Mouse (Mus musculus): ENCODE measurements around the gene Tmem223. TPM values are rescaled to one million over a fixed set of nuclear protein-coding genes. Genes with fewer than 3 reads are reported as not detected.

Gene Tmem223
- polyA plus RNA-seq (2015; fragmentation: Nextera tagmentation; extraction: Ambion mirVana) = 230 and 247 TPM in 2 replicates

- no peaks in the 10 kb centered on the region for H3K9me3 ChIP-seq (ENCODE audit: control insufficient read depth, low read length)
- H3K36me3 ChIP-seq (ENCODE audit: control insufficient read depth, insufficient read depth) = peaks cover 44% of the 10 kb centered on the region
- H3K4me3 ChIP-seq (replicated peaks; ENCODE audit: low read length) = peak within 1 kb of the TSS; percentile 78
- peak; percentile 41 for ATAC-seq
- H3K4me1 ChIP-seq (replicated peaks; ENCODE audit: control insufficient read depth, insufficient read depth, low read length) = peaks cover 33% of the 10 kb centered on the region
- H3K27me3 ChIP-seq (replicated peaks; ENCODE audit: control insufficient read depth, insufficient read depth, low read length) = no peaks in the 10 kb centered on the region
- peak within 1 kb of the TSS; percentile 90 for H3K27ac ChIP-seq (ENCODE audit: low read length)
- peak within 1 kb of the TSS; percentile 88 for H3K9ac ChIP-seq (replicated peaks; ENCODE audit: low read depth, low read length)
- 17% methylated on average over 29 of the region's 29 CpGs for WGBS
- peak within 1 kb of the TSS; percentile 55 for H3K4me2 ChIP-seq (ENCODE audit: low read length)
These were observed at the start of gene Tmem223 for GRCm38 (mm10) chr19:8770567-8771270. Gene Tmem223 (plus strand): TSS chr19:8770996.

DNA sequence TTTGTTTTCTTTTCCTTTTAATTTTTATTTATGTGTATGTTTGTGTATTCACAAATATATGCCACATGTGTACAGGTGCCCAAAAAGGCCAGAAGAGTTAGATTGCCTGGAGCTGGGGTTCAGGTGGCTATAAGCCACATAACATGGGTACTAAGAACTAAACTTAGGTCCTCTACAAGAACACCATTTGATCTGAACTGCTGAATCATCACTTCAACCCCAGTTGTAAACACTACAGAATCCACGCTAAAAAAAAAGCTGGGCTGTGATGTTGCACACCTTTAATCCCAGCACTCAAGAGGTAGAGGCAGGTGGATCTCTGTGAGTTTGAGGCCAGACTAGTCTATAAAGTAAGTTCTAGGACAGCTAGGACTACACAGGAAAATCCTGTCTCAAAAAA lies 49.4 kb upstream of the Tmem223 start:
- Histone ChIP-seq H3K4me3 (replicated peaks; ENCODE audit: low read length) (no peak overlapping the region), H3K27ac (ENCODE audit: low read length) (no peak overlapping the region), H3K9ac (replicated peaks; ENCODE audit: low read depth, low read length) (no peak overlapping the region), H3K4me2 (ENCODE audit: low read length) (no peak overlapping the region), H3K9me3 (ENCODE audit: control insufficient read depth, low read length) (no peaks in the 10 kb centered on the region), H3K4me1 (replicated peaks; ENCODE audit: control insufficient read depth, insufficient read depth, low read length) (peaks cover 33% of the 10 kb centered on the region), H3K27me3 (replicated peaks; ENCODE audit: control insufficient read depth, insufficient read depth, low read length) (no peaks in the 10 kb centered on the region), H3K36me3 (ENCODE audit: control insufficient read depth, insufficient read depth) (peaks cover 17% of the 10 kb centered on the region)
- no peak for ATAC-seq
- WGBS = 74% methylated on average over 1 of the region's 1 CpGs

DNA sequence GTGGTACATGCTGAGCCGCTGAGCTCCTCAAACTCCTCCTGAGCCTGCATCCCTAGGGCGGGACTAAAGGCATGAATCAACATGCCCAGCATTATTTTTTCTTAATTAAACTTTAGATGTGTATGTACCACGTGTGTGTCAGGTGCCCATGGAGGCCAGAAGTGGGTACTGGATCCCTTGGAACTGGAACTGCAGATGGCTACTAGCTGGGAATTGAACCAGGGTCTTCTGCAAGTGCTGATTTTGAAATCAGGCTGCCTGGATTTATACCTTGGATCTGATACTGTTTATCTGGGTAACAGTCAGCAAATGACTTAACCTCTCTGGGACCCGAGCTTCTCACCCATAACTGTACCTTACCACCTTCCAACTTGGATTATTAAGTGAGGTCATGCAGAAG lies 48.8 kb upstream of the Tmem223 start:
- no peaks in the 10 kb centered on the region for H3K9me3 ChIP-seq (ENCODE audit: control insufficient read depth, low read length)
- ATAC-seq = no peak
- peak overlapping the region; percentile 96 for H3K9ac ChIP-seq (replicated peaks; ENCODE audit: low read depth, low read length)
- 65% methylated on average over 4 of the region's 4 CpGs for WGBS
- H3K27ac ChIP-seq (ENCODE audit: low read length) = no peak overlapping the region
- peaks cover 33% of the 10 kb centered on the region for H3K4me1 ChIP-seq (replicated peaks; ENCODE audit: control insufficient read depth, insufficient read depth, low read length)
- peak overlapping the region; percentile 81 for H3K4me2 ChIP-seq (ENCODE audit: low read length)
- H3K36me3 ChIP-seq (ENCODE audit: control insufficient read depth, insufficient read depth) = peaks cover 23% of the 10 kb centered on the region
- no peaks in the 10 kb centered on the region for H3K27me3 ChIP-seq (replicated peaks; ENCODE audit: control insufficient read depth, insufficient read depth, low read length)
- H3K4me3 ChIP-seq (replicated peaks; ENCODE audit: low read length) = peak overlapping the region; percentile 60

GRCm38 (mm10) chr19:8722559-8722906 lies 48.3 kb upstream of the Tmem223 start:
- Histone ChIP-seq H3K36me3 (ENCODE audit: control insufficient read depth, insufficient read depth) (peaks cover 24% of the 10 kb centered on the region), H3K4me3 (replicated peaks; ENCODE audit: low read length) (peak overlapping the region; percentile 60), H3K4me2 (ENCODE audit: low read length) (peak overlapping the region; percentile 81), H3K27ac (ENCODE audit: low read length) (peak overlapping the region; percentile 98), H3K9me3 (ENCODE audit: control insufficient read depth, low read length) (no peaks in the 10 kb centered on the region), H3K27me3 (replicated peaks; ENCODE audit: control insufficient read depth, insufficient read depth, low read length) (no peaks in the 10 kb centered on the region), H3K9ac (replicated peaks; ENCODE audit: low read depth, low read length) (peak overlapping the region; percentile 96), H3K4me1 (replicated peaks; ENCODE audit: control insufficient read depth, insufficient read depth, low read length) (peaks cover 33% of the 10 kb centered on the region)
- WGBS = 2% methylated on average over 5 of the region's 5 CpGs
- ATAC-seq = peak; percentile 16

GRCm38 (mm10) chr19:8722907-8723573 lies 47.8 kb upstream of the Tmem223 start, which contains the start of gene Slc3a2:
Gene Slc3a2 (minus strand): TSS chr19:8723369.
- peak within 1 kb of the TSS; percentile 94 for H3K4me2 ChIP-seq (ENCODE audit: low read length)
- H3K9me3 ChIP-seq (ENCODE audit: control insufficient read depth, low read length) = no peaks in the 10 kb centered on the region
- peak within 1 kb of the TSS; percentile 98 for H3K27ac ChIP-seq (ENCODE audit: low read length)
- peak within 1 kb of the TSS; percentile 96 for H3K9ac ChIP-seq (replicated peaks; ENCODE audit: low read depth, low read length)
- under 1% methylated on average over 50 of the region's 50 CpGs for WGBS
- H3K36me3 ChIP-seq (ENCODE audit: control insufficient read depth, insufficient read depth) = peaks cover 24% of the 10 kb centered on the region
- peaks cover 33% of the 10 kb centered on the region for H3K4me1 ChIP-seq (replicated peaks; ENCODE audit: control insufficient read depth, insufficient read depth, low read length)
- H3K27me3 ChIP-seq (replicated peaks; ENCODE audit: control insufficient read depth, insufficient read depth, low read length) = no peaks in the 10 kb centered on the region
- peak; percentile 98 for ATAC-seq
- H3K4me3 ChIP-seq (replicated peaks; ENCODE audit: low read length) = peak within 1 kb of the TSS; percentile 60

DNA sequence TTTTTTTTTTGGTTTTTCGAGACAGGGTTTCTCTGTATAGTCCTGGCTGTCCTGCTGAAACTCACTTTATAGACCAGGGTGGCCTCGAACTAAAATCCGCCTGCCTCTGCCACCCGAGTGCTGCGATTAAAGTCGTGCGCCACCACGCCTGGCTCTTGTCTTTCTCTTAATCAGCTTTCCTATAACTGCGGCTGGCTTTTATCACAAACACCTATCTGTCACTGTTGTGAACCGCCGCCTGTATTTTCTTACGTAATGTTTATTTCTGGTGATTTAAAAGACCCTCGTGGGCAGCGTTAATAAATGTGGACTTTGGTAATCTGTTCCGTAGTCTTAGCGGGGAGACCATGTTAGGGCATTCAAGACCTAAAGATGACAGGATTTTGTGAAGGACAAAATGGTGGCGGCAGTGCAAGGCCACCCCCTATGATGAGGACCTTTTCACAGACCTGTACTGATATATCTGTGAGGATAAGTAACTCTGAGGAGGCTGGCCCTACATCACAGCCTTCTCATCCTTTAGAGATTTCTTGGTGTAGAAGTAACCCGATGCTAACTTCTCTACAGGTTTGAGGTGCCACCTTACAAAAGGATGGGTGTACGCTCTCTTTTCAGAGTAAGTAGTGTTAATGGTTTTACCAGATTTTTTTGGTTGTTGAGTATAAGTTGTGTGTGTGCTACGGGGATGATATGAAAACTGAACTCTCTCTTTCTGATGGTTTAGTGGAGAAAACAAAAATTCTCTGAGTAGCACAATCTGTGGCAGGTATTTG lies 47.0 kb upstream of the Tmem223 start:
- Histone ChIP-seq H3K27ac (ENCODE audit: low read length) (peak overlapping the region; percentile 46), H3K4me1 (replicated peaks; ENCODE audit: control insufficient read depth, insufficient read depth, low read length) (peaks cover 33% of the 10 kb centered on the region), H3K9me3 (ENCODE audit: control insufficient read depth, low read length) (no peaks in the 10 kb centered on the region), H3K4me3 (replicated peaks; ENCODE audit: low read length) (peak overlapping the region; percentile 60), H3K4me2 (ENCODE audit: low read length) (peak overlapping the region; percentile 94), H3K36me3 (ENCODE audit: control insufficient read depth, insufficient read depth) (peaks cover 24% of the 10 kb centered on the region), H3K9ac (replicated peaks; ENCODE audit: low read depth, low read length) (peak overlapping the region; percentile 77), H3K27me3 (replicated peaks; ENCODE audit: control insufficient read depth, insufficient read depth, low read length) (no peaks in the 10 kb centered on the region)
- no peak for ATAC-seq
- under 1% methylated on average over 20 of the region's 20 CpGs for WGBS

DNA sequence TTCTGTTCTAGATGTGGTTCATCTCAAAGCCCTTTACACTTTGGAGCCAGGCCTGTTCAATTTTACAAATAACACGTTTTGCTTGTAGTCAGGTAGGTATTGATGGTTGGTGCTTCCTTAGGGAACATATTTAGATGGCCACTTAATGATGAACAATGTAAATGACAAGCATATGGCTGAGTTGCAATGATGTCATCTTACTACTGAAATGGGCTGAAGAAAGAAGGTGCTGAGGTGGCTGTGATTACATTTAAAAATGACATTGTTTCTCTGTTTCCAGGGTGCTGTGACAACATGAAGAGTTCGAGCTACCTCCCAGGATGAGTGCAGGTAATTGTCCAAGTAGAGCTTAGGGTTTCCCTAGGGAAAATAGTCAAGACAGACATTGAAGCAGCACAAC lies 46.4 kb upstream of the Tmem223 start:
- Histone ChIP-seq H3K4me3 (replicated peaks; ENCODE audit: low read length) (peak overlapping the region; percentile 60), H3K27ac (ENCODE audit: low read length) (no peak overlapping the region), H3K9ac (replicated peaks; ENCODE audit: low read depth, low read length) (peak overlapping the region; percentile 77), H3K36me3 (ENCODE audit: control insufficient read depth, insufficient read depth) (peaks cover 24% of the 10 kb centered on the region), H3K4me2 (ENCODE audit: low read length) (peak overlapping the region; percentile 94), H3K4me1 (replicated peaks; ENCODE audit: control insufficient read depth, insufficient read depth, low read length) (peaks cover 33% of the 10 kb centered on the region), H3K27me3 (replicated peaks; ENCODE audit: control insufficient read depth, insufficient read depth, low read length) (no peaks in the 10 kb centered on the region), H3K9me3 (ENCODE audit: control insufficient read depth, low read length) (no peaks in the 10 kb centered on the region)
- no peak for ATAC-seq
- 1% methylated on average over 2 of the region's 2 CpGs for WGBS

GRCm38 (mm10) chr19:8725081-8725613 lies 45.6 kb upstream of the Tmem223 start:
- no peak overlapping the region for H3K9ac ChIP-seq (replicated peaks; ENCODE audit: low read depth, low read length)
- peak overlapping the region; percentile 60; the same call in 1 of the 2 replicates for H3K4me3 ChIP-seq (replicated peaks; ENCODE audit: low read length)
- H3K27ac ChIP-seq (ENCODE audit: low read length) = no peak overlapping the region
- WGBS = 48% methylated on average over 4 of the region's 4 CpGs
- peak overlapping the region; percentile 94 for H3K4me2 ChIP-seq (ENCODE audit: low read length)
- H3K9me3 ChIP-seq (ENCODE audit: control insufficient read depth, low read length) = no peaks in the 10 kb centered on the region
- peaks cover 33% of the 10 kb centered on the region for H3K4me1 ChIP-seq (replicated peaks; ENCODE audit: control insufficient read depth, insufficient read depth, low read length)
- H3K36me3 ChIP-seq (ENCODE audit: control insufficient read depth, insufficient read depth) = peaks cover 24% of the 10 kb centered on the region
- H3K27me3 ChIP-seq (replicated peaks; ENCODE audit: control insufficient read depth, insufficient read depth, low read length) = no peaks in the 10 kb centered on the region
- ATAC-seq = no peak

Data from forebrain, embryonic 16.5 days (tissue).